Mouse (Mus musculus): ENCODE results near the gene Gm19684.
"Not testable (repeated sequence)": the region's sequence is repeated elsewhere in the genome, so short reads cannot be mapped to it uniquely, and the experiment has no call there.

Gm19684 gene

GRCm38 (mm10) chr17:36131516-36132265 is 10.2 kb downstream of the Gm19684 start:
- no peak for DNase-seq

GRCm38 (mm10) chr17:36135421-36136231 is 14.1 kb downstream of the Gm19684 start:
- DNase-seq = not testable (repeated sequence)

GRCm38 (mm10) chr17:36136299-36136848 is 14.9 kb downstream of the Gm19684 start:
- DNase-seq = not testable (repeated sequence)

GRCm38 (mm10) chr17:36145111-36145860 is 23.8 kb downstream of the Gm19684 start:
- DNase-seq = no peak

- not testable (repeated sequence) for DNase-seq
Measured at GRCm38 (mm10) chr17:36145861-36146156, 24.3 kb downstream of the Gm19684 start.

- DNase-seq = not testable (repeated sequence)
Measured at GRCm38 (mm10) chr17:36146937-36147336, 25.5 kb downstream of the Gm19684 start.

GRCm38 (mm10) chr17:36148468-36148867 is 27.0 kb downstream of the Gm19684 start:
- not testable (repeated sequence) for DNase-seq

GRCm38 (mm10) chr17:36151200-36151599 is 29.7 kb downstream of the Gm19684 start:
- DNase-seq = not testable (repeated sequence)

- no peak for DNase-seq
Measured at GRCm38 (mm10) chr17:36154271-36155149, 33.0 kb downstream of the Gm19684 start.

- DNase-seq = not testable (repeated sequence)
Measured at GRCm38 (mm10) chr17:36157782-36158181, 36.3 kb downstream of the Gm19684 start.

GRCm38 (mm10) chr17:36158264-36158663 is 36.8 kb downstream of the Gm19684 start:
- DNase-seq = not testable (repeated sequence)

- no peak for DNase-seq
Measured at GRCm38 (mm10) chr17:36161129-36162051, 39.9 kb downstream of the Gm19684 start.

GRCm38 (mm10) chr17:36166901-36167300 is 45.4 kb downstream of the Gm19684 start:
- DNase-seq = not testable (repeated sequence)

- peak; percentile 19 for DNase-seq
Measured at GRCm38 (mm10) chr17:36167306-36168038, 46.0 kb downstream of the Gm19684 start.

- DNase-seq = no peak
Measured at GRCm38 (mm10) chr17:36168039-36168652, 46.7 kb downstream of the Gm19684 start, which contains the start of gene Gm8909. Gm8909 (minus strand) TSS chr17:36168537.

GRCm38 (mm10) chr17:36169094-36169493 is 47.6 kb downstream of the Gm19684 start:
- not testable (repeated sequence) for DNase-seq

- no peak for DNase-seq
Measured at GRCm38 (mm10) chr17:36169753-36170152, 48.3 kb downstream of the Gm19684 start.

GRCm38 (mm10) chr17:36170287-36170814 is 48.9 kb downstream of the Gm19684 start:
- DNase-seq = no peak

- DNase-seq = not testable (repeated sequence)
Measured at GRCm38 (mm10) chr17:36176132-36176531, 54.7 kb downstream of the Gm19684 start.
